Mouse (Mus musculus): Measurements from ENCODE around the gene Ap5s1.

GRCm38 (mm10) chr2:131196606-131197316 is 10.1 kb upstream of the Ap5s1 start:
- no peak for TF ChIP-seq POLR2A (IDR thresholded peaks at IDR 0.05; ENCODE audit: extremely low read depth, insufficient read depth, low read length)
- TF ChIP-seq CTCF (IDR thresholded peaks at IDR 0.05; ENCODE audit: low read depth, low read length), result no peak

Measured in liver, adult 2 months (tissue).